ENCODE assay signal across 17 mouse cellular contexts in genomic region chr13:69109168-69109567, GRCm38 (mm10).
"Had no signal": no experiment of that assay in that cellular context is flagged by ENCODE, and none has a peak within 500 bp of the region (broad histone marks: within the 10 kb centered on the region; RNA-seq: fewer than 3 reads in every experiment).

No protein-coding gene starts in this region.

- H3K9me3 ChIP-seq: kidney, embryonic 15.5 days; limb, embryonic 15.5 days; liver, embryonic 12.5 days; midbrain, embryonic 10.5 days; neural tube, embryonic 12.5 days had no signal

- H3K27ac ChIP-seq: kidney, embryonic 15.5 days; left cerebral cortex, adult 2 months; limb, embryonic 15.5 days; liver, embryonic 12.5 days; midbrain, embryonic 10.5 days; neural tube, embryonic 12.5 days; stomach, postnatal 0 days had no signal

- H3K36me3 ChIP-seq: kidney, embryonic 15.5 days; limb, embryonic 15.5 days; liver, embryonic 12.5 days; midbrain, embryonic 10.5 days; neural tube, embryonic 12.5 days had no signal

- H3K27me3 ChIP-seq: kidney, embryonic 15.5 days; limb, embryonic 15.5 days; liver, embryonic 12.5 days; neural tube, embryonic 12.5 days had no signal

- H3K9ac ChIP-seq: kidney, embryonic 15.5 days; limb, embryonic 15.5 days; liver, embryonic 12.5 days; lung, embryonic 14.5 days; neural tube, embryonic 12.5 days had no signal

- ATAC-seq: intestine, embryonic 16.5 days; liver, embryonic 12.5 days had no signal

- H3K4me3 ChIP-seq: kidney, embryonic 15.5 days; left cerebral cortex, adult 2 months; limb, embryonic 15.5 days; liver, embryonic 12.5 days; midbrain, embryonic 10.5 days; myocyte; neural tube, embryonic 12.5 days had no signal

- H3K4me1 ChIP-seq: kidney, embryonic 15.5 days; limb, embryonic 15.5 days; liver, embryonic 12.5 days; midbrain, embryonic 10.5 days; neural tube, embryonic 12.5 days had no signal

- H3K4me2 ChIP-seq: kidney, embryonic 15.5 days; limb, embryonic 15.5 days; liver, embryonic 12.5 days; lung, embryonic 14.5 days; neural tube, embryonic 12.5 days had no signal

- DNase-seq: kidney, adult 2 months; kidney, postnatal 14 days; lung, embryonic 14.5 days; lung, postnatal 10 days; lung, postnatal 4 days; right cerebral cortex, postnatal 14 days; thymus, adult 18-20 months; thymus, postnatal 14 days had no signal
